Mouse (Mus musculus) frontal cortex, adult 2 months (tissue): Measurements from ENCODE around the gene Aco2. TPM values are rescaled to one million over a fixed set of nuclear protein-coding genes. Genes with fewer than 3 reads are reported as not detected.

Source experiments
- DNase-seq, 2 experiments: peaks; one replicate each; pipeline ENCODE4 v3.0.0; 2022; ENCODE audit warnings: low spot score in 1 of 2; ENCODE audit errors: extremely low spot score in 1 of 2
- polyA plus RNA-seq: library from polyadenylated mRNA; depleted of rRNA; stranded (reverse); fragments of >200 nt; gene quantifications from 2 replicates; pipeline ENCODE4 v1.2.3, GENCODE M21; 2012; rRNA removed

Aco2 gene
- polyA plus RNA-seq, 1 experiment: 538 TPM

DNA sequence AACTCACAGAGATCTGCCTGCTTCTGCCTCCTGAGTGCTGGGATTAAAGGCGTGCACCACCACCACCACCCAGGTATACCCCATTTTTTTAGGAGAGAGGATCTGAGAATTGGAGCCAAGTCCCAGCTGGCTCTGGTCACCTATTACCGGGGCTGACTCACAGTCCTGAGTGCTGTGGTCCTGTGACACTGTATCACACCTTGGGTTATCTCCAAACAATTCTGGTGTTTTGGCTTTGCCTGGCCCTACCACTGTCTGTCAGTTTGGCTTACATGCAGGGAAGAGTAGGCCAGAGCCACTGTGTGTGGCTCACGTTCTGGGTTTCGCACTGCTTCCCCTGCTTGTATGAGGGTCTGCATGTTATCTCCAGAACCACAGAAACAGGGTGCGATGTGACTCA is 68.1 kb downstream of the Aco2 start:
- DNase-seq: no peak

DNA sequence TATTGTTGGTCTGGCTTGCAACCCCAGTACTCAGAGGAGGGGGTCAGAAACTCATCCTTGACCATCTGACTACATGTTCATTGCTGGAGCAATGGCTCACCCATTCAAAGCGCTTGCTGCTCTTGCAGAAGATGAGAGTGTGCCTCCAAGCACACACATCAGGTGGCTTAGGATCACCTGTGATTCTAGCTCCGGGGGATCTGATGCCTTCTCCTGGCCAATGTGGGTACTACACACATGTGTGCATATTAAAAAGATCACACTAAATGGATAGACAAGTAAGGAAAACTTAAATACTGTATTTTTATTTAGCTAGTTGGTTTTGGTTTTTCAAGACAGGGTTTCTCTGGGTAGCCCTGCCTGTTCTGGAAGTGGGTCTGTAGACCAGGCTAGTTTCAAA is 68.9 kb downstream of the Aco2 start:
- no peak for DNase-seq

DNA sequence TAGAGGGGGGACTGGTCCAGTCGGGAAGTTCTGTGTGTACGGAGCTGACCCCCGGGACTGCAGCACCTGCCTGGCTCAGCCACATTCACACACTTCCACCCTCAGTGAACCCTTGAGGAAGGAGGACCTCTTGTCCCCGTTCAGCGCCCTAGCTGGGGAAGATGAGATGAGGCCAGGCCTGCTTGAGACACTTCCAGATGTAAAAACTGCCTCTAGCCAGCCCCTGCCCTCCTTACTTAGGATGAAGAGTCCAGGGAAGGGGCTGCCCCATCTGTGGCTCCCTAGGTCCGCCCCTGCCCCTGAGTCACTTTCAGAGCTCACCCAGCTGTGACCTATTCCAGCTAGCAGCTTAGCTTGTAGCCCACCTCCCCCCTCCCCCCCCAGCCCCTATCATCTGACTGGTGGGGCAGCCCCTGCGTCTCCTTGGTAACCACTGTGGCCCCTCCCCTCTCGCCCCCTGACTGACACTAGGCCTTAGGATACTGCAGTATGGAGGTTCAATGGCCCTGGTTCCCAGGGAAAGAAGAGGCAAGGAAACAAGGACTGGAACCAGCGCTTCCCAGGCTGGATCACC is 71.2 kb downstream of the Aco2 start:
- no peak for DNase-seq

DNA sequence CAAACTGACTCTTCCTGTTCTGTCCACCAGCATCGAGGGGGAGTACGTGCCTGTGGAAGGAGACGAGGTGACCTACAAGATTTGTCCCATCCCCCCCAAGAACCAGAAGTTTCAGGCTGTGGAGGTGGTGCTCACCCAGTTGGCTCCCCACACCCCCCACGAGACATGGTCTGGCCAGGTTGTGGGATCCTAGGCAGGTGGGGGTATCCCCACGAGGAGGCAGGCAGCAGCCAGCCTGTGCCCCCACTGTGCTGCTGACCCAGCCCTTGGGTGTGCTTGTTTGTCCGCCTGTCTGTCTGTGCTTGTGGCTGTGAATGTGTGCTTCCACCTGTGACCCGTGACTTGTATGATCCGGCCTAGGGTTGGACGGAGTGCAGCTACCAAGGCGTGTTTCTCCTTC is 77.0 kb downstream of the Aco2 start:
- DNase-seq: no peak

DNA sequence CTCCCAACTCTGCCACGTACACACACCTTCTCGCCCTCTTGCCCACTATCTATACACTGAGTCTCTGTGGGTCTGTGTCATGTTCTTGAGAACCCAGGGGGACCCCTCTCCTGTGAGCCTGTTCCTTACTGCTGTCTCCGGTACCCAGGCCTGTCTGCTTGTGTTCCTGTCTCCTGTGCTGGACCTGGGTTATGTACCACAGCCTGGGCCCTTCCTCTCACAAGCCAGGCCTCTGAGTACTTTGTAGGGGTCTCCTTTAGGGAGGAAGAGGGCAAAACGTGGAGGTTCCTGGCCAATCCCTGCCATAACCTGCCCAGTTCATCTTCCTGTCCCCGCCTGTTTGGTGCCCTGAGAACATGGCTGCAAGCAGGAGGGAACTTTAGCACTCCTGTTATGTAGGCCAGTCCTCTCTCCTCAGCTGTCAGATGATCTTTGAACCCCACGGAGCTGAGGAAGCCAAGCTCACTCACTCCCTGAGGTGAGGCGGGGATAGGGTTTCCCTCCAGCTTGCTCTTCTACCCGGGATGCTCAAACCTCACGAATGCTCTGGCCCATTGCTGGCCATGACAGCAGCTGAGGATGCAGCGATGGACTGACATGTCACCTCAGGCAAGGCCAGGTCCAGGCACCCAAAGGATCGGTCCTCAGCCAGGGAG is 77.5 kb downstream of the Aco2 start:
- no peak for DNase-seq

DNA sequence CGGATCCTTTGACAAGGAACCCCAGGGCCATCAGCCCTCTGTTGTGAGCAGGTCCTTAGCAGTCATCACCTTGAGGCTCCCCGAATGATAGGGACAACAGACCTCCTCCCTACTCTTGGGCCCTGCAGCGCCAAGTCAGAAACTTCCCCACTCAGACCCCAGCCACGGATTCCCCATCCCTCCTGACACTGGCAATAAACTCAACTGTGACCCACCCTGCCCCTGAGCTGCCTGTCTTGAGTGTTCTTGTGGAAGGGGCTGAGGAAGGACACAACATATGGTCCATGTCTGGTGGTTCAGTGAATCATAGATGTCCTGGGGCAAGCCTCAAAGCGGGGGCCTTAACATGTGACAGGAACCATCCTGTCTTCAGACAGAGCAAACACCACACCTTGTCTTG is 78.6 kb downstream of the Aco2 start:
- no peak for DNase-seq

DNA sequence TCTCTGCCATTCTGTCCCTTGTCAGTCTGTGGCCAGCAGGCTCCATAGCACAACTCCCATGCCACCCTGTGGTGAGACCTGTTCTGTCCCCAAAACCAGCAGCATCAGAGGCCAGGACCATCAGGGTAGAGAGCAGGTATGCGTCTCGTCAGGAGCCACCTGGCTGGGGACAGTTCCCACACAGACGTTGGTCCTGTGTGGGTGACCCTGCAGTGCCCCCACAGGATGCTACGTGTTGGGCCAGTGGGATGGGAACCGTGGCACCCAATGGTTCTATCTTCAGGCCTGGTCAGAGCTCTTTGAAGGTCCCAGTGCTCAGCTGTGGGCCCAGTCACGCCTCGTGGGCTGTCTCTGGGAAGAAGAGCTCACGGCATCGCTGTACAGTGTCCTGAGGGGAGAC is 79.0 kb downstream of the Aco2 start:
- no peak for DNase-seq

DNA sequence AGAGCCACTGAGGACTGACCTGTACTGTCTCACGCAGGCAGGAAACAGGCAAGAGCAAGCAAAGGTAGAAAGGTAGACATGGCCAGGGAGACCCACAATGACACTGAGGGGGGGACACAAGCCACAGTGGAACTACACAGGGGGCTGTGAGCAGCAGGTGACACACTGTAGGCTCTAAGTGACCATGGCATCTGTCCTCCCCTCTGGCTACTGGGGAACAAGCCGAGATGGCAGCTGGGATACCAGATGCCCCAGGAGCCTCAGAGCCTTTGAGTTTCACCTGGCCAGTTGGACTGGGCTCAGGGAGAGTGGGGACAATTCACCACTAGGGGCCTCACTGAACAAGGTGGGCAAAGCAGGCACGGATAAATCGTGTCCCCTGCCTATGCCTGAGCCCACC is 80.2 kb downstream of the Aco2 start:
- DNase-seq: no peak

DNA sequence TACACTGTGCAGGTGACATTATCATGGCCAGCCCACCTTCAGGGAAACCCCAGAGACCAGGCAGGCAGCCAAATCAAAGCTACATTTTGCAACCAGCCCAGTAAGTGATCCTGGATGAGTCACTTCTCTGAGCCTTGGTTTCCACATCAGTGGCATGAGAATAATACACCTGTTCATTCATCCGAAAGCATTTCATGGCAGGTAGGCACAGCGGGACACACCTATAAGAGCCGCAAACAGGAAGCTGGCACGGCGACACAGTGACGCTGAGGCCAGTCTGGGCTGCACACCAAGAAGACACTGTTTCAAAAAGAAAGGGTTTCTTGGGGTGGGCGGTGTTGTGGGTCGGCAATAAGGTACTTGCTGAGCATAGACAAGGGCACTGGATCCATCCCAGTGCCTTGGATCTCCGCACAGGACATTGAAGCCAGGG is 82.1 kb downstream of the Aco2 start:
- DNase-seq: no peak

DNA sequence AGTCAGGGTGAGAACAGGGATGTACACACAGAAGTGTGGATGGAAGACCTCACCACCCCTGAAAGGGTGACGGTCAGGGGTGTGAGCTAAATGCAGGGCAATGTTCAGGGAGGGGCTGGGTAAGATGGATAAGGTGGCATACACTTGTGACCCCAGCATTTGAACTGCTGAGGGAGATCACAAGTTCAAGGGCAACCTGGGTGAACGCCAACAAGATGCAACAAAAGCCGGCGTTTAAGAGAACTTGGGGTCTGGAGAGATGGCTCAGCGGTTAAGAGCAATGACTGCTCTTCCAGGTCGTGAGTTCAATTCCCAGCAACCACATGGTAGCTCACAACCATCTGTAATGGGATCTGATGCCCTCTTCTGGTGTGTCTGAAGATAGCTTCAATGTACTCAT is 82.6 kb downstream of the Aco2 start:
- DNase-seq: no peak

DNA sequence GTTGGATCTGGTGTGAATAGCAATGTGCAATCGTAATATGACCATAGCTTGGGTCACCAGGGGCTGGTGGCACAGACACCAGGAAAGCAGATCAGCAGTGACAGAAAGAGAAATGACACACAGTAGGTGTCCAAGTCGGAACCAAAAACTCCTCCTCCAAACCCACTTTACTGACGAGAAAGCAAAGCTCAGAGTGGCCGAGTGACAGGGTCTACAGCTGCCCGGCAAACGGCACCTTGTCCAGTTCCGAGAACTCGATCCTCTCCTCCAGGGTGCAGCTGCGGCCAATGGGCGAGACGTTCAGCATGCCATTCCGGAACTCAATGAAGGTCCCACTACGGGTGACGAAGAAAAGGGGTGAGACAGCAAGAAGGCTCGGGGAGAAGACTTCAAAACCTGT is 83.3 kb downstream of the Aco2 start:
- DNase-seq: no peak

DNA sequence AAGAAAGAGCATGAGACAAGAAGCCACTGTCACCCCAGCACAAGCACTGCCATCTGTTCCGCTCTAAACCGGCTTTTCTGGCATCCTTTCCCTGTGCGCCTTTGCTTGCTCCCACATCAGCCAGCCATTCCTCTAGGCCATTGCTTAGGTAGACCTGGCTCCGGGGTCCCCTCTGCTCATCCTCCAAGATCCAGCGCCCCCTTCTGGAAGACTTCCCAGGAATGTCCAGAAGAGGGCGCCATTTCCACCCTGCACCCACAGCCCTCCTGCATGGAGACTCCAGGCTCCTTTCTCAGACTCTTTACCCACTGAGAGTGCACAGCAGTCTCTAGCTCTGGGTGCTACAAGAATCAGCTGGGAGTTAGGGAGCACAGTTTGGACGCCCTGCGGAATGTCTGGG is 84.3 kb downstream of the Aco2 start:
- peak in 1 of 2 experiments; percentile 75 for DNase-seq

DNA sequence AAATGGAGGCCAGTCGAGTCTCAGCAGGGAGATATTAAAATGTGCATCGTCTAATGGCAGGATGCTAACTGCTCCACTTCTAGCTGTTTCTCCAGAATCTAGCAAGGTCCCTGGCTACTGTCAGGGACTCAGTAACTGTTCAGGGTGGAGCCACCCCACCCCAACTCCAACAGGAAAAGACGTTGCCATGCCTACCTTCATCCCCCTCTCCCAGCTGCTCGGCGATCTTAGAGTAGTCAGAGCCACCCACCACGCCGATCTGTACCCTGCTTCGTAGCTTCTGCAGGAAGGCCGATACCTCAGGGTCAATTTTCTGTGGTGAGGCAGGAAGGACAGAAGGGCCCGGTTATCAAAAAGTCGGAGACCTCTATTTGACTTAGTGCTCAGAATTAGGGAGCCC is 85.5 kb downstream of the Aco2 start:
- DNase-seq: peak in 1 of 2 experiments; percentile 62

DNA sequence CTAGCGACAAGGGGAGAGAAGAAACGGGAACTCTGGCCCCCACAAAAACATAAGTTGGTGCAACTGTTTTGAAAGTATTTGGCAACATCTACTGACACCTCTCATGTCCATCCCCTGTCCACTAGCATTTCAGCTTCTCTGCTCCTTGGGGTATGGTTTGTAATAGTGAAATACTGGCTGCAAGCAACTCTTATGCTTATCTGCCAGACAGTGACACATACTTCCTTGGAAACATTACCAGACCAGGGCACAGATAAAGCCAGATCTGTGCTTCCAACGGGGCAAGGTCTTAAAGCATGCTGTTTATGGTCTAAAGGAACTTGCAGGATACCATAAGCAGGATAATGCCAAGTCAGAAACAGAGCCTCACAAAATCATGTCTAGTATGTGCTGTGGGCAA is 86.8 kb downstream of the Aco2 start:
- no peak for DNase-seq

DNA sequence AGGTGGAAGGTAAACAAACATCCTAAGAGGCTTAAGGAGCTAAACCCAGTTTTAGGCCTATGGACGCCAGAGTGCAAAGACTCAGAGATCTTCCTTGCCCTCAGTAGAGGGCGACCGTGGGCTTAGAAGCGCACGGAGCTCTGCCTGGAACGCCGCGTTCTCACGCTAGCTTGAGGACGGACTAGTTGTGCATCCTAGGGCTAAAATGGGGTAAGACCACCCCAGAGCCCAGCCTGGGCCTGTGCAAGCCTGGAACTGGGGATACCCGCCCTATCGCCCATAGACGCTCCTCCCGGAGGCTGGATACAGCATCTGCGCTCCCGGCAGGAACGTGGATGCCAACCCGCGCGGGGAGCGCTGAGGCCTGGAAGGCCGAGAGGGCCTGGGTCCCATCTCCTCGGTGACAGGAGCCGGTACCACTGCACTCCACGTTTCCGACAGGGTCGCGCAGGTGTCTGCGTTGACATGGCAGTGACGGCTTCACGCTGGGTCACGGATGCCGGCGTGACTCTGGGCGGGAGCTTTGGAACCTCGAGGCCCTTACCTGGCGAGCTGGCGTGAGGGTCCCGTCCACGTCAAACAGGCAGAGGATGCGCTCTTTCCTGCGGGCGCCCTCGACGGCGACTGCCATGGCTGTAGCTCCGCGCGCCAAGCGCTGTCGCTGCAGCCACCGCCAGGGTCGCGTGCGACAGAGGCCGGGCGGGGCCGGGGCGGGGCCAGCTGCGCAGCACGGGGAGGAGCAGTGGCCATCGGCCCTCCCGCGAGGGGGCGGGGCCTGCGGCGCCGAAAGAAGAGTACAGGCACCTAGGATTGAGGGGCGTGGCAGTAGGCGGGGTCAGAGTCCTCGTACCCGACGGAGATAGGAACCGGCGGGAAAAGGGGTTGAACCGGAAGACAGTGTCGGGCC is 88.3 kb downstream of the Aco2 start, which contains the start of gene Pmm1:
TSS of gene Pmm1 (minus strand) at position 760 of the 907 bp plus-strand sequence.
- DNase-seq: peak; percentile 96 to 98

DNA sequence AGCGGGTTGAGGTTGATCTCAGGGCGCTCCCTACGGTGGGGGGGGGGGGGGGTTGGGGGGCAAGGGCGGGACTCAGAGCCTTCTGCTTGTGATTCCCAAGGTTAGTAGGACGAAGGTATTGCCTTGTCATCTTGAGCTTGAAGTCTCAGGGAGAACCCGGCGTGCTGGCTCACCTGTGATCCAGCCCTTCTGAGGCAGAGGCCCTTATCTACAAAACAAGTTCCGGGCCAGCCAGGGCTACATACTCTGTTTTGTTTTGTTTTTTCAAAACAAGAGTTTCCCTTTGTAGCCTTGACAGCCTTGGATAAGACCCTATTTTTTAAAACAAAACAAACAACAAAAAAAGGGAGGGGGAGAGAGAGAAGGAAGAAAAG is 89.0 kb downstream of the Aco2 start:
- DNase-seq: no peak

DNA sequence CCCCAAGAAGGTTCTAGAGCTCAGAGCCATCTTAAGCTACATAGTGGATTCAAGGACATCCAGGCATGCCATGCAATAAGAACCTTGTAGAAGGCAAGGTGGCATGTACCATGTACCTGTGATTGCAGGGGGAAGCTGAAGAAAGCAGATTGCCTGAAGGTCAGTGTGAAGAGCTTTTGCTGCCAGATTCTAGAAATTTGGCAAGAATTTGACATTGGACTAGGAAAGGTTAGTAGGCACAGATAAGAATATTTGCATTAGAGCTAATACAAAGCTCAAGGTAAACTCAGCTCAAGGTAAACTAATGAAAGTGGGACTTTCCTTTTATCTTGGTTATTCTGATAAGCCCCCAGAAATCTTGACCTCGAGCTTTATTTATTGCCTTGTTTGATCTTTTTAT is 92.2 kb downstream of the Aco2 start:
- DNase-seq: no peak

Other genes starting within 250 kb of the Aco2 start
- gene L3mbtl2, start 208.4 kb upstream of the Aco2 start, polyA plus RNA-seq: 28.8 and 30.3 TPM in 2 replicates
- 20.2 and 20.8 TPM in 2 replicates for gene Chadl, start 175.0 kb upstream of the Aco2 start, polyA plus RNA-seq
- 82.6 and 89.3 TPM in 2 replicates for gene Zc3h7b, start 127.3 kb upstream of the Aco2 start, polyA plus RNA-seq
- 131 and 140 TPM in 2 replicates for gene Rangap1, start 126.8 kb upstream of the Aco2 start, polyA plus RNA-seq
- 245 and 256 TPM in 2 replicates for gene Tef, start 69.9 kb upstream of the Aco2 start, polyA plus RNA-seq
- 21.1 and 22.6 TPM in 2 replicates for gene Tob2, start 13.5 kb upstream of the Aco2 start, polyA plus RNA-seq
- gene Phf5a, start 398 bp upstream of the Aco2 start, polyA plus RNA-seq: 47.0 and 53.8 TPM in 2 replicates
- 48.7 and 59.8 TPM in 2 replicates for gene Polr3h, start 53.9 kb downstream of the Aco2 start, polyA plus RNA-seq
- 228 and 277 TPM in 2 replicates for gene Csdc2, start 64.5 kb downstream of the Aco2 start, polyA plus RNA-seq
- 283 and 289 TPM in 2 replicates for gene Pmm1, start 88.6 kb downstream of the Aco2 start, polyA plus RNA-seq
- not detected in 2 replicates for gene 1700029P11Rik, start 108.2 kb downstream of the Aco2 start, polyA plus RNA-seq
- gene Xrcc6, start 115.5 kb downstream of the Aco2 start, polyA plus RNA-seq: 23.3 and 27.2 TPM in 2 replicates
- gene Desi1, start 161.6 kb downstream of the Aco2 start, polyA plus RNA-seq: 112 and 120 TPM in 2 replicates
- 132 and 144 TPM in 2 replicates for gene Snu13, start 175.3 kb downstream of the Aco2 start, polyA plus RNA-seq
- gene 4930407I10Rik, start 186.8 kb downstream of the Aco2 start, polyA plus RNA-seq: not detected in 2 replicates
- gene Mei1, start 197.7 kb downstream of the Aco2 start, polyA plus RNA-seq: 3.8 and 4.1 TPM in 2 replicates